Mouse (Mus musculus) brown adipose tissue, adult 24 weeks (tissue): ENCODE measurements around the gene Alpk1. TPM values are rescaled to one million over a fixed set of nuclear protein-coding genes. Genes with fewer than 3 reads are reported as not detected.

ENCODE experiments used
- H3K27ac ChIP-seq: fragments of 200-500 bp; replicated peaks from 2 replicates; pipeline ENCODE4 v1.5.1; 2012; ENCODE audit warnings: low read depth, mild to moderate bottlenecking, low read length
- H3K4me1 ChIP-seq: fragments of 200-500 bp; 2 replicates; pipeline ENCODE4 v1.6.1; 2012; ENCODE audit warnings: low read length, mixed read lengths; ENCODE audit not compliant: control insufficient read depth, insufficient read depth, insufficient read length
- H3K4me3 ChIP-seq: fragments of 200-500 bp; 2 replicates; pipeline ENCODE4 v1.5.1; 2012; ENCODE audit warnings: low read depth, mild to moderate bottlenecking, low read length, moderate library complexity; ENCODE audit not compliant: insufficient read depth
- polyA plus RNA-seq: library from polyadenylated mRNA; stranded (reverse); fragments of >200 nt; gene quantifications from 2 replicates; pipeline ENCODE4 v1.2.4, GENCODE M21; 2012; ENCODE audit not compliant: missing spikeins, insufficient read depth, insufficient read length

Alpk1 gene
- polyA plus RNA-seq, 1 experiment, result 0.63 TPM

DNA sequence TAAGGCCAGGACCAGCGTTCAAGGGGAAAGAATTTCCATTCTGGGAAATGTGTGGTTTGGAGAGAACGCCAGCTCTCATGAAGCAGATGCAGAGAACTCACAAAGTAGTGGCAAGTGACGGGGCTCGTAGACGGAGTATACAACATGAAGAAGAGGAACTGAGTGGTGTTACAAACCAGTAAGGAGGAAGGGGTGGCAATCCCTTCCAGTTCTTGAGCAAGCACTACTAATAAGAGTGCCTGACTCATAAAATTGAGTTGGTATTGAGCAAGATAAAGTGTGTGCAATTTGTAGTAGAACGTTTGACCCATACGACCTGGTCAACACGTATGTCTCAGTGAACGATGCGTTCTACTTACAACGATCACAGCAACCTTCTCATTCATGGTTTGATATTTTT is 11.2 kb downstream of the Alpk1 start:
- Histone ChIP-seq H3K4me1 (no peaks in the 10 kb centered on the region; the same call in 1 of the 2 replicates), H3K4me3 (no peak overlapping the region), H3K27ac (no peak overlapping the region)

DNA sequence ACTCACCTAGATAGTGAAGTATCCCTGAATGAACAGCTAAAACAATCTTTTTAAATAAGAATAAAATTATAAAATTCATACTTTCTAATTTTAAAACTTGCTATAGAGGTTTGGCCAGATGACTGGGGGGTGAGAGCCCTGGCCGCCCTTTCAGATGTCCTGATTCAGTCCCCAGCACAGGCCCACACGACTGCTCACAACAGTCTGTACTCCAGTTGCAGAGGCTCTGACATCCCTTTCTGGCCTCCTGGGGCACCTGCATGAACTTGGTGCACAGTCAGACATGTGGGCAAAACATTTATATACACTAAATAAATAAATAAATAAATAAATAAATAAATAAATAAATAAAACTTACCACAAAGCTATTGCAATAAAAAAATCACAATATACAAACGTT is 14.4 kb downstream of the Alpk1 start:
- Histone ChIP-seq H3K4me1 (no peaks in the 10 kb centered on the region; the same call in 1 of the 2 replicates), H3K4me3 (no peak overlapping the region), H3K27ac (no peak overlapping the region)

DNA sequence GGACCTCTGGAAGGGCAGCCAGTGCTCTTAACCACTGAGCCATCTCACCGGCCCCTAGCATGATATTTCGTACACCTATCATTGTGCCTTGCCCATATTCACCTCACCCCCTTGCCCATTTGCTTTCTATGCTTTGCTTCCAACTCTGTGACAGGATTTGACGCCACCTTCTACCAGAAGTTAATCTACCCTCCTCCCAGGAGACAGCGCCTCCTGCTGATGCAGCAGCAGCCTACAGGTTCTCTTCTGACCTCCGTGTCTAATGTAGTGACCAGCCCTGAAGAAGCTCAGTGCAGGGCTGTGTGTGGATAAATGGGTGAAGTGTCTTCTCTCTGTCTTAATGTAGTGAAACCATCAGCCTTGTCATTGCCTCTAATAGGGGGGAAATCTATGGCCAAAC is 15.8 kb downstream of the Alpk1 start:
- no peak overlapping the region for H3K4me3 ChIP-seq
- no peaks in the 10 kb centered on the region for H3K4me1 ChIP-seq
- no peak overlapping the region for H3K27ac ChIP-seq

DNA sequence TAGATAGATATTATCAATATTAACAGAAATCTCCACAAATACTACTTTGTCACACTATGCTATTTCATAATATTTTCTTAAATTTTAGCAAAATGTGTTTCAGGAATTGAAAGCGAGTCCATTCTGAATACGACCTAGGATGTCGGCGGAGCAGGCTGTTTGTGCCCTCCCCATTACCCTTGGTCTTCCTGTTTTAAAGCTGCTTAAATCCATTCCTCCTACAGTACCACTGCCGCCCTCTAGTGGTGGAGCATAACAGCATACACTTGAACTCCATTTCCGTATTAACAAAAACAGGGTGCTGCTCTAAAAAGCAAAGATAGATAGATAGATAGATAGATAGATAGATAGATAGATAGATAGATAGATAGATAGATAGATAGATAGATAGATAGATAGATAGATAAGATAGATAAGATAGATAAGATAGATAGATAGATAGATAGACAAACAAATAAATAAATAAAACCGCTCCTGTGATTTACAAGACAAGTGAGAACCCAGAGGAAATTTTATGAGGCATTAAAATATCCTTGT is 17.2 kb downstream of the Alpk1 start:
- H3K27ac ChIP-seq, result no peak overlapping the region
- no peaks in the 10 kb centered on the region for H3K4me1 ChIP-seq
- H3K4me3 ChIP-seq, result no peak overlapping the region

DNA sequence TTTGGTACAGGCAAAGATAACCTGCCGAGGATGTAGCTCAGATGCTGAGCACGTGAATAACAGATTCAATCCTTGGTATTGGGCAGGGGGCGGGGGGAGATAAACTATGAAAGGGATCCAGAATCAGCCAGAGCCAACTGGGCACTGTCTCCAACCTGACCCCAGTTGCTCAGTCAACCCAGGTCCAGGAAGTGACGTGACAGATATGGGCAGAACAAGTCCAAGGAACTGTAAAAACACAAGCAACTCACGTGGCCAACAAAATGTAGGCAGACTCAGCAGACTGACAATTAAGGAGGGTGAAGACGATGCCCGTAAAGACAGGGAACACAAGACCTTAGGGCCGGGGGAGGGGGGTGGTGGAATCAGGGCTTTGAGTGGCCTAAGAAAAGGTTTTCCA is 17.9 kb downstream of the Alpk1 start:
- Histone ChIP-seq H3K27ac (no peak overlapping the region), H3K4me1 (no peaks in the 10 kb centered on the region), H3K4me3 (no peak overlapping the region)

DNA sequence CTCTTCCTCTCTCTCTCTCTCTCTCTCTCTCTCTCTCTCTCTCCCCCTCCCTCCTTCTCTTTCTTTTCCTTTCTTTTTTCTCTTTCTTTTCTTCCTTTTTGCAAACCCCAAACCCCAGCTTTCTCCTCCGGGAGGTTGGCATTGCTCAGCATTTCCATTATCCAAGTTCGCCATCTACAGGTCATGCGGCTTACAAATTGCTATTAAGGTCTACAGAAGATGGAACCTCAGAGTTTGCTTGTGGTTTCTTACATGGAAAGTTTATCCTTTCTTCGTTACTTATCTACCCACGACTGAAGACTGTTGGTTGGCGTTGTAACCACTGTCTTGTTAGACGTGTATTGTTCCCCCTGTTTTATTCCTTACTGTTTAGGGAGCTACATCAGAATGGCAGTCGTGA is 21.1 kb downstream of the Alpk1 start:
- no peak overlapping the region for H3K27ac ChIP-seq
- H3K4me1 ChIP-seq, result no peaks in the 10 kb centered on the region
- H3K4me3 ChIP-seq, result no peak overlapping the region

DNA sequence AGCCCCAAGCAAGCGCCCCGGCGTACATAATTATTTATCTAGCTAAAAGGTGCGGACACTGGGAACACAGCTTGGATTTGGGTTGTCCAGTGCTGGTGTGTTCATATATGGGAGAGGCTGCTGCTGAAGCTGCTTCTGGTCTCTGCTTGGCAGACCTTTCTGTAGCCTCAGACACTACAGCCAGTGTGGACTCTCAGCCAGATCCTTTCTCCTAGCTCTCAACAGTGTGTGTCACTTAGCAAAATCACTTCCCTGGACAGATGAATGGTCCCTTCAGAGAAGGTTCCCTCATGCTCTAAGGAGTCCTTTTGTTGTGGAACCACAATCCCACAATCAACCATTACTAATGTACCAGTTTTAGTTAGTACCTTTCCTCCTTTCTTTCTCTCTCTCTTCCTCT is 21.5 kb downstream of the Alpk1 start:
- Histone ChIP-seq H3K4me3 (no peak overlapping the region), H3K27ac (no peak overlapping the region), H3K4me1 (no peaks in the 10 kb centered on the region)

DNA sequence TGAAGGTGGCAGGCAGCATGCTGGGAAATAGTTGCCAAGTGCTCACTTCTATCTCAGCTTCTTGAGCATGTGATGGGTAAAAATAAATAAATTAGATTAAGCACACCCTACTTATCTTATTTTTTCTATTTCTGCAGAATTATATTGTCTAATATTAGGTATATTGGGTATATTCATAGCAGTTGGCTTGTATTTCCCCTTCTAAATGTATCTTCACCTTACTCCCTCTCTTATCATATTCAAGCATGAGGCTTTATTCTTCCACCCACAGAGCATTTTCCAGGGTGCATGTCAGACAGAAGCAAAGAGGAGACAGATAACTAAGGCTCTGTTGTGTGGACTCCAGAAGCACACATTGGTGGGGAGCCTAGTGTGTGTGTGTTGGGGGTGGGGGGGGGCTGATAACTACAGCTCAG is 22.4 kb downstream of the Alpk1 start:
- H3K27ac ChIP-seq, result no peak overlapping the region
- no peak overlapping the region for H3K4me3 ChIP-seq
- no peaks in the 10 kb centered on the region for H3K4me1 ChIP-seq

DNA sequence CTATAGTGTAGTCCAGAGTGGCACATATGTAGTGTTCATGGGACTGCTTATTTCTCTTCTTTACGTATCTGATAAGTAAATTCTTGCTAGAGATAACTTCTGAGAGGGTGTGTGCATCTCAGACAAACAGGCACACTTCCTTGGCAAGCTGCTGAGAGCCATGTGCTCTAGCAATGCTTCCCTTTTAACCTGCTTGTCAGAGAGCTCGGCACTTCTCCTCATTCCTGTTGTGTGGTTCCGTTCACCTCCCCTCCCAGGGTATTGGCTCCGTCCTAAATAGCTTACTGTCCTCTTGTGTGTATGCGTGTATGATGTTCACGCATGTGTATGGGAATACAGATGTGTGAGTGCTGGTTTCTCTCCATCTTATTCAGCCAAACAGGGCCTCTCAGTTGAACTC is 23.9 kb downstream of the Alpk1 start:
- no peaks in the 10 kb centered on the region for H3K4me1 ChIP-seq
- no peak overlapping the region for H3K27ac ChIP-seq
- H3K4me3 ChIP-seq, result no peak overlapping the region

DNA sequence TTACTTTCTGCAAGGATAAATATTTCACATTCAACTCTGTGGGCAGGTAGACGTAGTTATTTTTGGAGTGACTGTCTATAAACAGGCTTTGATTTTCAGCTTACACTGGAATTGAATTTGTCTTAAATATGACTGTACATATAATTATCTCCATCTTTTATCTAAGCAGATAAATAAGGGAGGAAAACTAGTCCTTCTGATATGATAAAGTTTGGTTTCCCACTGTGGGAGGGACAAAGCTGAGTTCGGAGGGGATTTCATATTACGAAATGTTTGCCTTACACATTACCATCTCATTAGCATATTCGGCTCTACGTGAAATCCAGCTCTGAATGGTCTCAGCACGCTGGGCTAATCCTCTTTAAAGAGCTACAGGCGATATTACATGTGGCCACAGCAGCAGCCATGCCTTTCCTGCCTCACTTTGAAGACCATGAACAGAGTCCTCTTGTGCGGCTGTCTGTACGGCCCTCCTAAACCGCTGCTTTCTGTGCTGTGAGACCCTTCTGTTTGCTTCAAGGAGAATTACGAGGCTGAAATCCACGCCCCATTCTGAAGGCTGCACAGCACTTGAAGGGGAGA is 30.3 kb downstream of the Alpk1 start:
- H3K4me1 ChIP-seq, result no peaks in the 10 kb centered on the region
- H3K27ac ChIP-seq, result no peak overlapping the region
- H3K4me3 ChIP-seq, result no peak overlapping the region

DNA sequence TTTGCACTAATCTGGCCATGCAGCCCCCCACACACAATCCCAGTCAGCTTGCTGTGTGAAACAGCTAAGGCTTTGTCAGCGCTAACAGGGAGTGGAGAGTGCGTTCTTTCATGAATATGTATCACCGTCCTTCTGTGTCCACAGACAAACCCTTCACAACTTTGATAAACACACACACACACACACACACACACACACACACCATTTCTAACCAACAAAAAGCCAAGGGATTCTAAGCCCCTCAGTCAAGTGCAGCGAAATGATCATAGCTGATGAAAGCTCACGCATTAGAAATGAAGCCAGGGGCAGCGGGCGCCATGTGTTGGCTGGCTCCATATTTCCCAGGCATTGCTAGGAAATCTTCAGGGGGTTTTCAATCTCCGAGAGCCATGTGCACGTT is 31.1 kb downstream of the Alpk1 start:
- H3K4me1 ChIP-seq, result no peaks in the 10 kb centered on the region
- H3K4me3 ChIP-seq, result no peak overlapping the region
- no peak overlapping the region for H3K27ac ChIP-seq

DNA sequence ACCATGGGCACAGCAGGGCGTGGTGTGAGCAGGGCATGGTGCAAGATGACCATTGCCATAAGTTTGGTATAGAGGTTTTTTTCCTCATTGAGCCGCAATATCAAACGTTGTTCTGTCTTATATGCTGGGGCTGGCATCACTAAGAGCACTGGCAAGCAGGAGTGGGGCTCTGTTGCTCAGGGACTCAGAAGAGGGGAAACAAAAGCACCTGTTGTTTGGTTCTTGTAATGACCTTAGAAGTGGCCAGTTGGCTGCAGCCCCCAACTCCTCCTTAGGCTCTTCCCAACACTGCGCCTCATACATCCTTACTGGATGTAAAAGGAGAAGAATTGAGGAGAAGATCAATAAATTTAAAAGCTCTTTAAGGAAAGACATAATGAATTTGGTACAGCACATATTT is 31.7 kb downstream of the Alpk1 start:
- H3K4me3 ChIP-seq, result no peak overlapping the region
- H3K27ac ChIP-seq, result no peak overlapping the region
- no peaks in the 10 kb centered on the region for H3K4me1 ChIP-seq

DNA sequence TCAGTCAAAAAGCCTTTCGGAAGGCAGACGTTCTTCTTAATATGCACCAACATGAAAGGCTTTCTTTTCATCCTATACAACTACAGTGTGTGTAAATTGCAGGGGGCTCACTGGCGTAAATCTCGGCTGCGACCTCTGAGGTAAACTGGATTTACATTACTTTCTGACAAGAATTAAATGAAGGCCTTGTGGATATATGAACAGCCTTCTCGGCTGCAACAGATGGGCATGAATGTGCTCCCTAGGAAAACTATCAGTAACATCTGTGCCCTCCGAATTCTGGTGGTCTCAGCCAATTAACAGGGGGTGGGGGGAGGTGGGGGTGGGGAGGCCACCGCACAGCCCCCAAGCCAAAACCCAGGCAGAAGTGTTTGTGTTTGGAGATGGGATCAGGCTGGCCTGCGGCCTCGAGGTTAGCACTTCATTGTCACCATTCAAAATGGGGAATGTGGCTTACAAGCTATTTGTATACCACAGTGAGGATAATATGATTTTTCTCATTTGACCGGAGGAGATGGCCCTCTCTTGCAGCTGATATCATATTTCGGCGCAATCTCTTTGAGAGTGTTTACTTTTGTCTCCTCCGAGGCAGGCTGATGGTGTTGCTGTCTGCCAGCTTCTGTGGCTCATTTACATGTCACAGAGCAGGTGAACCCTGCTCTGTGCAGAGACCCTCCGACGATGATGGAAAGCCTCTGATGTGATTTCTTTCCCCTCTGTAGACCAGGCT is 34.3 kb downstream of the Alpk1 start:
- Histone ChIP-seq H3K4me3 (no peak overlapping the region), H3K4me1 (no peaks in the 10 kb centered on the region), H3K27ac (no peak overlapping the region)

DNA sequence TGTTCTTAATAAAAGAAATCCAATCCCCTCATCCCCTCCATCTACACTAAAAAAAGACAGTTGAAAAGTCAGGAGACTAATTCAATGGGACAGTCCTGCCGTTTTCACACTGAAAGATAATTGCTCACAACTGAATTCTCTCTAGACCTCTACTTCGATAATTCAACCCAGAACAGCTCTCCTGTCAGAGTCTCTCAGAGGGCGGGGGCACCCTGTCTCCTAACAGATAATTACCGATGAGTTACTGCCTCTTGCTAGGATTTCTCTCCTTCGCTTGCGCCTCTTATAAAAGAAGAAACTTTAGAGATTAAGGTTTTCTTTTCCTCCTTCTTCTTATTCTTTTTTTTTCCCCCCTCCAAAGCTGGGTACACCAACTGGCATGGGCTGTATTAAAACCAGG is 34.8 kb downstream of the Alpk1 start:
- Histone ChIP-seq H3K4me3 (no peak overlapping the region), H3K4me1 (no peaks in the 10 kb centered on the region), H3K27ac (no peak overlapping the region)

DNA sequence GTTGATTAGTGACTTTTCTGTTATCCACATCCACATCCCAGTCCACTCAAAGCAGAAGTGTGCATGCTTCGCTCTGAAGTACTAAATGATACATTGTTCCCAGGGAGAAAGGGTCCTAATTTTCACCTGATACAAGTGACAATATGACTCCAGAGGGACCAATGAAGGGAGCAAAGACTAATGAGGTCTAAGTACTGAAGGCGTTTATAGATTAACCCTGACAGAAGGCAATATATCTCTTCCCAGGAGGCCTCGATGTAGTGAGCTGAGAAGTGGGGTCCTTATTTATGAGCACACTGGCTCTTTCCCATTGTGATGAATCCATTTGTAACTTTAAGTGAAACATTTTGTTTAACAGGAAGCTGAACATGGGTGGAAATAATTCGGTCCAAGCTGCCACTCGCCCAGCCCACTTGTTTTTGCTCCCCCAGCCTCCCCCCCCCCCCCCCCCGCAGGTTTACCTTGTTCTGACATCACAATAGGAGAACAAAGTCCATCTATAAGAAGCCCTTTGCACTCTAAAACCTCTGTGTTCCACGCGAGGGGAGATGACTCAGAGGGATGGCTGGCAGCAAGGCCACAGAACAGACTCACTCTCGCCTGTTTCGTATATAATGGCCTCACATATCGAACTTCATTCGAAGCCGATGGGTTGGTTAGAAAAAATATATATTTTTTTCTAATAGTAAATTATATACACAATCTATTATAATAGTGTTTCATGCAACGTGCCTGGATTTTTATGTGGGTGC is 36.5 kb downstream of the Alpk1 start:
- H3K27ac ChIP-seq, result no peak overlapping the region
- H3K4me3 ChIP-seq, result no peak overlapping the region
- H3K4me1 ChIP-seq, result no peaks in the 10 kb centered on the region
